8 mouse cellular contexts compared by ENCODE assay signal in genomic region chr6:54429447-54430194, GRCm38 (mm10). TPM values are rescaled to one million over a fixed set of nuclear protein-coding genes. Genes with fewer than 3 reads are reported as not detected.
A peak's percentile ranks its signal among the peaks of the same experiment; 100 is the strongest.
DNase-seq lines count a peak whose midpoint lies in the region; ATAC-seq and TF ChIP-seq lines count a peak whose summit lies in the region.

Wipf3 (plus strand) TSS chr6:54429603.

- TF ChIP-seq CTCF in E14TG2a.4 (conservative IDR thresholded peaks at IDR 0.05; ENCODE audit: low read length): no peak
- no peak for TF ChIP-seq CTCF in brain, embryonic 14.5 days (IDR thresholded peaks at IDR 0.05; ENCODE audit: borderline replicate concordance, extremely low read depth, insufficient read depth, insufficient read length)

- peak; percentile 51; the same call in 1 of the 2 replicates for TF ChIP-seq POLR2A in brain, embryonic 14.5 days (IDR thresholded peaks at IDR 0.05; ENCODE audit: borderline replicate concordance, extremely low read depth, insufficient read depth, insufficient read length, poor library complexity, severe bottlenecking)

- under 1% methylated on average over 67 of the region's 71 CpGs for WGBS in forebrain, embryonic 11.5 days

- intact Hi-C loops in heart, postnatal 10 days (cut with DNase I): no loop called here

- H3K36me3 ChIP-seq in E14TG2a.4 (ENCODE audit: insufficient read depth, low read length): no peaks in the 10 kb centered on the region
- H3K36me3 ChIP-seq in forebrain, embryonic 11.5 days (ENCODE audit: control insufficient read depth, insufficient read depth, low read length): no peaks in the 10 kb centered on the region

- H3K27ac ChIP-seq in forebrain, embryonic 11.5 days (ENCODE audit: low read depth, low read length): no peak within 1 kb of the TSS

- H3K4me3 ChIP-seq in E14TG2a.4 (replicated peaks; ENCODE audit: low read length): peak within 1 kb of the TSS; percentile 78
- peak within 1 kb of the TSS; percentile 52 for H3K4me3 ChIP-seq in forebrain, embryonic 11.5 days (ENCODE audit: low read depth, low read length)

- H3K4me1 ChIP-seq in E14TG2a.4 (replicated peaks; ENCODE audit: low read depth, low read length): peaks cover 23% of the 10 kb centered on the region
- H3K4me1 ChIP-seq in forebrain, embryonic 11.5 days (replicated peaks; ENCODE audit: control insufficient read depth, insufficient read depth, low read length): peaks cover 7% of the 10 kb centered on the region; the same call in 1 of the 2 replicates

- peaks cover 6% of the 10 kb centered on the region for H3K9me3 ChIP-seq in E14TG2a.4 (ENCODE audit: low read length)
- H3K9me3 ChIP-seq in forebrain, embryonic 11.5 days (ENCODE audit: control insufficient read depth, low read length): no peaks in the 10 kb centered on the region

- peak; percentile 84 for ATAC-seq in forebrain, embryonic 11.5 days (replicated peaks; ENCODE audit: low FRiP score)

- H3K9ac ChIP-seq in forebrain, embryonic 11.5 days (ENCODE audit: low read length): peak within 1 kb of the TSS; percentile 63

- peak within 1 kb of the TSS; percentile 96 for H3K4me2 ChIP-seq in forebrain, embryonic 11.5 days (ENCODE audit: low read depth, low read length, severe bottlenecking)

- peaks cover 61% of the 10 kb centered on the region for H3K27me3 ChIP-seq in E14TG2a.4 (ENCODE audit: insufficient read depth, low read length)
- H3K27me3 ChIP-seq in forebrain, embryonic 11.5 days (ENCODE audit: control insufficient read depth, insufficient read depth, low read length): peaks cover 12% of the 10 kb centered on the region

- peak; percentile 73 for DNase-seq in brain, embryonic 14.5 days (ENCODE audit: low read depth)
- DNase-seq in forebrain, embryonic 11.5 days (ENCODE audit: low spot score): peak; percentile 75
- DNase-seq in heart, postnatal 10 days: peak; percentile 78 to 82
- peak; percentile 79 to 87 for DNase-seq in kidney, postnatal 4 days
- peak; percentile 78 to 80 for DNase-seq in lung, adult 18-20 months
- peak; percentile 23 for DNase-seq in ovary, postnatal 10 days (ENCODE audit: low spot score)
- DNase-seq in B cell, adult 2 months: no peak

RNA-seq across cellular contexts. Expression of gene Wipf3, which starts in this region (rescaled TPM):
- polyA plus RNA-seq in brain, embryonic 14.5 days (2012; rRNA removed): 6.6 and 11.1 TPM in 2 replicates
- polyA plus RNA-seq in forebrain, embryonic 11.5 days (2014; fragmentation: Nextera tagmentation; extraction: Ambion mirVana): 0.96 and 1.3 TPM in 2 replicates
- 10 to 100 TPM; 12.9 to 16.4 TPM for total RNA-seq in heart, postnatal 10 days (2021)

Comparison
In these comparisons a context has a peak if more than half of its experiments do, and no peak if none do; other contexts are left out.
1. DNase-seq: peak in brain, embryonic 14.5 days (single experiment), forebrain, embryonic 11.5 days (single experiment), heart, postnatal 10 days (2 of 2), kidney, postnatal 4 days (2 of 2), lung, adult 18-20 months (2 of 2) and ovary, postnatal 10 days (single experiment); none in B cell, adult 2 months (0 of 2).